Mouse (Mus musculus): Measurements from ENCODE around the gene Nsf.
A peak's percentile ranks its signal among the peaks of the same experiment; 100 is the strongest.

Gene Nsf

GRCm38 (mm10) chr11:103941351-103941750 is 12.5 kb downstream of the Nsf start:
- DNase-seq (ENCODE audit: low spot score in 2 of 2) = no peak

- no peak for DNase-seq (ENCODE audit: low spot score in 2 of 2)
These were observed 13.0 kb downstream of the Nsf start for GRCm38 (mm10) chr11:103940887-103941286.

- DNase-seq (ENCODE audit: low spot score in 2 of 2) = no peak
These were observed 15.7 kb downstream of the Nsf start for GRCm38 (mm10) chr11:103937976-103938728.

- DNase-seq (ENCODE audit: low spot score in 2 of 2) = no peak
These were observed 16.4 kb downstream of the Nsf start for GRCm38 (mm10) chr11:103937451-103937850.

GRCm38 (mm10) chr11:103935717-103936116 is 18.1 kb downstream of the Nsf start:
- DNase-seq (ENCODE audit: low spot score in 2 of 2) = no peak

- no peak for DNase-seq (ENCODE audit: low spot score in 2 of 2)
These were observed 20.0 kb downstream of the Nsf start for GRCm38 (mm10) chr11:103933886-103934285.

GRCm38 (mm10) chr11:103923957-103924356 is 29.9 kb downstream of the Nsf start:
- no peak for DNase-seq (ENCODE audit: low spot score in 2 of 2)

GRCm38 (mm10) chr11:103923272-103923671 is 30.6 kb downstream of the Nsf start:
- no peak for DNase-seq (ENCODE audit: low spot score in 2 of 2)

GRCm38 (mm10) chr11:103922812-103923211 is 31.0 kb downstream of the Nsf start:
- no peak for DNase-seq (ENCODE audit: low spot score in 2 of 2)

GRCm38 (mm10) chr11:103920665-103921064 is 33.2 kb downstream of the Nsf start:
- peak in 1 of 2 experiments; percentile 75 for DNase-seq (ENCODE audit: low spot score in 2 of 2)

- DNase-seq (ENCODE audit: low spot score in 2 of 2) = no peak
These were observed 37.0 kb downstream of the Nsf start for GRCm38 (mm10) chr11:103916807-103917206.

GRCm38 (mm10) chr11:103915686-103916085 is 38.2 kb downstream of the Nsf start:
- no peak for DNase-seq (ENCODE audit: low spot score in 2 of 2)

- no peak for DNase-seq (ENCODE audit: low spot score in 2 of 2)
These were observed 42.8 kb downstream of the Nsf start for GRCm38 (mm10) chr11:103910993-103911585.

GRCm38 (mm10) chr11:103910531-103910930 is 43.3 kb downstream of the Nsf start:
- DNase-seq (ENCODE audit: low spot score in 2 of 2) = no peak

GRCm38 (mm10) chr11:103909809-103910208 is 44.0 kb downstream of the Nsf start:
- no peak for DNase-seq (ENCODE audit: low spot score in 2 of 2)

GRCm38 (mm10) chr11:103909396-103909795 is 44.5 kb downstream of the Nsf start:
- DNase-seq (ENCODE audit: low spot score in 2 of 2) = no peak

- DNase-seq (ENCODE audit: low spot score in 2 of 2) = no peak
These were observed 47.7 kb downstream of the Nsf start for GRCm38 (mm10) chr11:103906051-103906719.

GRCm38 (mm10) chr11:103905506-103905905 is 48.4 kb downstream of the Nsf start:
- no peak for DNase-seq (ENCODE audit: low spot score in 2 of 2)

- no peak for DNase-seq (ENCODE audit: low spot score in 2 of 2)
These were observed 52.3 kb downstream of the Nsf start for GRCm38 (mm10) chr11:103901581-103901966.

GRCm38 (mm10) chr11:103900803-103901580 is 52.9 kb downstream of the Nsf start:
- DNase-seq (ENCODE audit: low spot score in 2 of 2) = peak in 1 of 2 experiments; percentile 39

GRCm38 (mm10) chr11:103896966-103897750 is 56.7 kb downstream of the Nsf start:
- DNase-seq (ENCODE audit: low spot score in 2 of 2) = no peak
